Mouse (Mus musculus) MEL (cell line): ENCODE measurements around the gene Vamp8. TPM values are rescaled to one million over a fixed set of nuclear protein-coding genes. Genes with fewer than 3 reads are reported as not detected.
A peak's percentile ranks its signal among the peaks of the same experiment; 100 is the strongest.

Experiments used
- DNase-seq: peaks from one replicate; pipeline ENCODE4 v3.0.0; 2011; ENCODE audit warnings: low read depth, low spot score
- H3K27ac ChIP-seq: 2 replicates; pipeline ENCODE4 v1.5.1; 2012; ENCODE audit warnings: low read depth, mild to moderate bottlenecking, control low read depth, low read length, moderate library complexity; ENCODE audit not compliant: control insufficient read depth
- H3K27me3 ChIP-seq, 2 experiments: fragments of 150-350 bp in 1 of 2; sonication (generic) in 1 of 2; 2 replicates each; pipeline ENCODE4 v1.6.1; 2012; ENCODE audit warnings: low read length in 2 of 2, mild to moderate bottlenecking in 2 of 2, improper control_type of control experiment in 1 of 2, moderate library complexity in 1 of 2; ENCODE audit not compliant: insufficient read depth in 2 of 2, control insufficient read depth in 1 of 2
- H3K36me3 ChIP-seq, 2 experiments: 2 replicates each; pipeline ENCODE4 v1.6.1; 2012 to 2014; ENCODE audit warnings: low read length in 2 of 2, improper control_type of control experiment in 1 of 2, inconsistent platforms in 1 of 2, mild to moderate bottlenecking in 1 of 2; ENCODE audit not compliant: insufficient read depth in 2 of 2, control insufficient read depth in 1 of 2
- H3K4me1 ChIP-seq, 2 experiments: fragments of 150-350 bp in 1 of 2; sonication (generic) in 1 of 2; 2 replicates each; pipeline ENCODE4 v1.6.1; 2012; ENCODE audit warnings: low read length in 2 of 2, improper control_type of control experiment in 1 of 2, mild to moderate bottlenecking in 1 of 2; ENCODE audit not compliant: insufficient read depth in 2 of 2, control insufficient read depth in 1 of 2
- H3K4me3 ChIP-seq, 2 experiments: fragments of 150-350 bp in 1 of 2; sonication (generic) in 1 of 2; 2 replicates each; pipeline ENCODE4 v1.5.1; 2012; ENCODE audit warnings: low read depth in 2 of 2, low read length in 2 of 2, mild to moderate bottlenecking in 2 of 2, moderate library complexity in 2 of 2, control low read depth in 1 of 2, improper control_type of control experiment in 1 of 2; ENCODE audit not compliant: control insufficient read depth in 1 of 2, insufficient read depth in 1 of 2
- H3K79me2 ChIP-seq: 2 replicates; pipeline ENCODE4 v1.6.1; 2012; ENCODE audit warnings: mild to moderate bottlenecking, low read length, moderate library complexity; ENCODE audit not compliant: control insufficient read depth, poor library complexity, insufficient read depth
- H3K9ac ChIP-seq: 2 replicates; pipeline ENCODE4 v1.6.1; 2012; ENCODE audit warnings: low read depth, mild to moderate bottlenecking, control low read depth, low read length, moderate library complexity; ENCODE audit not compliant: control insufficient read depth, poor library complexity, severe bottlenecking
- H3K9me3 ChIP-seq: fragments of 150-350 bp; sonication (generic); replicated peaks from 2 replicates; pipeline ENCODE4 v1.6.1; 2012; ENCODE audit warnings: mild to moderate bottlenecking, low read length, improper control_type of control experiment, moderate library complexity; ENCODE audit not compliant: insufficient read depth
- BHLHE40 ChIP-seq: IDR thresholded peaks from 2 replicates; pipeline ENCODE4 v1.6.1; 2012; ENCODE audit warnings: low read depth, mild to moderate bottlenecking, inconsistent platforms, low read length, improper control_type of control experiment, borderline replicate concordance
- CHD1 ChIP-seq: IDR thresholded peaks from 2 replicates; pipeline ENCODE4 v1.6.1; 2012; ENCODE audit warnings: low read depth, mild to moderate bottlenecking, inconsistent platforms, low read length, improper control_type of control experiment
- CHD2 ChIP-seq: IDR thresholded peaks from 2 replicates; pipeline ENCODE4 v1.6.1; 2011; ENCODE audit warnings: low read length, improper control_type of control experiment
- CTCF ChIP-seq, 3 experiments: IDR thresholded peaks in 2 of 3; conservative IDR thresholded peaks in 1 of 3; 2 replicates each; pipeline ENCODE4 v1.5.1; 2011 to 2012; ENCODE audit warnings: low read length in 3 of 3, low read depth in 2 of 3, mild to moderate bottlenecking in 2 of 3, improper control_type of control experiment in 1 of 3, inconsistent platforms in 1 of 3, mixed read lengths in 1 of 3, moderate library complexity in 1 of 3; ENCODE audit not compliant: control insufficient read depth in 1 of 3, insufficient read depth in 1 of 3, poor library complexity in 1 of 3, severe bottlenecking in 1 of 3
- E2F4 ChIP-seq: IDR thresholded peaks from 2 replicates; pipeline ENCODE4 v1.6.1; 2011; ENCODE audit warnings: low read depth, low read length, improper control_type of control experiment, borderline replicate concordance
- ELF1 ChIP-seq: IDR thresholded peaks from 2 replicates; pipeline ENCODE4 v1.6.1; 2014; ENCODE audit warnings: low read depth, mild to moderate bottlenecking, inconsistent platforms, low read length, improper control_type of control experiment, moderate library complexity
- EP300 ChIP-seq, 2 experiments: IDR thresholded peaks; 2 replicates each; pipeline ENCODE4 v1.6.1; 2011; ENCODE audit warnings: improper control_type of control experiment in 2 of 2, low read length in 2 of 2, low read depth in 1 of 2, mild to moderate bottlenecking in 1 of 2
- ETS1 ChIP-seq: IDR thresholded peaks from 2 replicates; pipeline ENCODE4 v1.6.1; 2012; ENCODE audit warnings: low read depth, mild to moderate bottlenecking, inconsistent platforms, low read length, improper control_type of control experiment, moderate library complexity
- GABPA ChIP-seq: IDR thresholded peaks from 2 replicates; pipeline ENCODE4 v1.6.1; 2012; ENCODE audit warnings: low read depth, mild to moderate bottlenecking, inconsistent platforms, low read length, improper control_type of control experiment, moderate library complexity
- GATA1 ChIP-seq: IDR thresholded peaks from 2 replicates; pipeline ENCODE4 v1.6.1; 2011; ENCODE audit warnings: low read depth, low read length, improper control_type of control experiment
- HCFC1 ChIP-seq: IDR thresholded peaks from 2 replicates; pipeline ENCODE4 v1.6.1; 2012; ENCODE audit warnings: low read depth, mild to moderate bottlenecking, inconsistent platforms, low read length, improper control_type of control experiment, moderate library complexity
- JUND ChIP-seq: IDR thresholded peaks from 2 replicates; pipeline ENCODE4 v1.6.1; 2011; ENCODE audit warnings: low read depth, mild to moderate bottlenecking, improper control_type of control experiment, low read length
- MAFK ChIP-seq: IDR thresholded peaks from 2 replicates; pipeline ENCODE4 v1.6.1; 2011; ENCODE audit warnings: low read depth, mild to moderate bottlenecking, low read length, improper control_type of control experiment, borderline replicate concordance
- MAX ChIP-seq: IDR thresholded peaks from 2 replicates; pipeline ENCODE4 v1.6.1; 2011; ENCODE audit warnings: low read length, improper control_type of control experiment
- MAZ ChIP-seq: IDR thresholded peaks from 2 replicates; pipeline ENCODE4 v1.6.1; 2012; ENCODE audit warnings: low read depth, mild to moderate bottlenecking, inconsistent platforms, low read length, improper control_type of control experiment
- MEF2A ChIP-seq: IDR thresholded peaks from 2 replicates; pipeline ENCODE4 v1.6.1; 2014; ENCODE audit warnings: low read depth, mild to moderate bottlenecking, inconsistent platforms, low read length, improper control_type of control experiment; ENCODE audit not compliant: poor library complexity, insufficient replicate concordance, severe bottlenecking; ENCODE audit errors: extremely low read depth
- MXI1 ChIP-seq: IDR thresholded peaks from 2 replicates; pipeline ENCODE4 v1.6.1; 2011; ENCODE audit warnings: mild to moderate bottlenecking, low read depth, low read length, improper control_type of control experiment
- MYB ChIP-seq: IDR thresholded peaks from 2 replicates; pipeline ENCODE4 v1.6.1; 2011; ENCODE audit warnings: mild to moderate bottlenecking, low read depth, low read length, improper control_type of control experiment
- MYC ChIP-seq: IDR thresholded peaks from 2 replicates; pipeline ENCODE4 v1.6.1; 2011; ENCODE audit warnings: low read depth, mild to moderate bottlenecking, low read length, improper control_type of control experiment, moderate library complexity
- NELFE ChIP-seq: IDR thresholded peaks from 2 replicates; pipeline ENCODE4 v1.6.1; 2011; ENCODE audit warnings: low read depth, low read length, improper control_type of control experiment
- NRF1 ChIP-seq: IDR thresholded peaks from 2 replicates; pipeline ENCODE4 v1.6.1; 2014; ENCODE audit warnings: low read depth, mild to moderate bottlenecking, inconsistent platforms, low read length, improper control_type of control experiment, moderate library complexity; ENCODE audit not compliant: poor library complexity, insufficient read depth, severe bottlenecking
- POLR2A ChIP-seq, 2 experiments: IDR thresholded peaks; 2 replicates each; pipeline ENCODE4 v1.6.1; 2011 to 2012; ENCODE audit warnings: low read length in 2 of 2, mild to moderate bottlenecking in 2 of 2, control low read depth in 1 of 2, improper control_type of control experiment in 1 of 2, low read depth in 1 of 2, moderate library complexity in 1 of 2; ENCODE audit not compliant: control insufficient read depth in 1 of 2, insufficient read depth in 1 of 2, poor library complexity in 1 of 2
- POLR2AphosphoS2 ChIP-seq: IDR thresholded peaks from 2 replicates; pipeline ENCODE4 v1.6.1; 2011; ENCODE audit warnings: low read length, improper control_type of control experiment
- POLR2AphosphoS5 ChIP-seq: IDR thresholded peaks from 2 replicates; pipeline ENCODE4 v1.6.1; 2012; ENCODE audit warnings: low read depth, borderline replicate concordance, mild to moderate bottlenecking, inconsistent platforms, low read length, moderate library complexity, mixed read lengths
- RAD21 ChIP-seq: IDR thresholded peaks from 2 replicates; pipeline ENCODE4 v1.6.1; 2011; ENCODE audit warnings: mild to moderate bottlenecking, low read depth, low read length, improper control_type of control experiment
- RCOR1 ChIP-seq: IDR thresholded peaks from 2 replicates; pipeline ENCODE4 v1.6.1; 2012; ENCODE audit warnings: low read depth, mild to moderate bottlenecking, inconsistent platforms, low read length, improper control_type of control experiment
- SIN3A ChIP-seq: IDR thresholded peaks from 2 replicates; pipeline ENCODE4 v1.6.1; 2012; ENCODE audit warnings: low read length, improper control_type of control experiment, inconsistent platforms
- SMC3 ChIP-seq: IDR thresholded peaks from 2 replicates; pipeline ENCODE4 v1.6.1; 2011; ENCODE audit warnings: low read depth, low read length, improper control_type of control experiment
- TBP ChIP-seq: IDR thresholded peaks from 2 replicates; pipeline ENCODE4 v1.8.0; 2011; ENCODE audit warnings: low read depth, low read length, improper control_type of control experiment
- TCF12 ChIP-seq: IDR thresholded peaks from 2 replicates; pipeline ENCODE4 v1.6.1; 2014; ENCODE audit warnings: low read depth, mild to moderate bottlenecking, inconsistent platforms, low read length, improper control_type of control experiment, moderate library complexity
- UBTF ChIP-seq: IDR thresholded peaks from 2 replicates; pipeline ENCODE4 v1.6.1; 2012; ENCODE audit warnings: low read depth, mild to moderate bottlenecking, inconsistent platforms, low read length, improper control_type of control experiment, moderate library complexity, borderline replicate concordance; ENCODE audit not compliant: insufficient read depth
- USF1 ChIP-seq: IDR thresholded peaks from 2 replicates; pipeline ENCODE4 v1.6.1; 2014; ENCODE audit warnings: low read depth, mild to moderate bottlenecking, inconsistent platforms, low read length, improper control_type of control experiment, moderate library complexity
- USF2 ChIP-seq, 2 experiments: IDR thresholded peaks; 2 replicates each; pipeline ENCODE4 v1.6.1; 2011 to 2012; ENCODE audit warnings: improper control_type of control experiment in 2 of 2, low read length in 2 of 2, borderline replicate concordance in 1 of 2, inconsistent platforms in 1 of 2, low read depth in 1 of 2, mild to moderate bottlenecking in 1 of 2; ENCODE audit not compliant: insufficient read depth in 1 of 2
- ZC3H11A ChIP-seq: IDR thresholded peaks from 2 replicates; pipeline ENCODE4 v1.6.1; 2012; ENCODE audit warnings: low read depth, mild to moderate bottlenecking, inconsistent platforms, low read length, improper control_type of control experiment
- ZKSCAN1 ChIP-seq: IDR thresholded peaks from 2 replicates; pipeline ENCODE4 v1.6.1; 2012; ENCODE audit warnings: low read depth, mild to moderate bottlenecking, inconsistent platforms, low read length, improper control_type of control experiment, moderate library complexity
- ZMIZ1 ChIP-seq: IDR thresholded peaks from 2 replicates; pipeline ENCODE4 v1.6.1; 2012; ENCODE audit warnings: low read depth, mild to moderate bottlenecking, inconsistent platforms, low read length, improper control_type of control experiment, moderate library complexity
- ZNF384 ChIP-seq: IDR thresholded peaks from 2 replicates; pipeline ENCODE4 v1.6.1; 2012; ENCODE audit warnings: low read depth, mild to moderate bottlenecking, inconsistent platforms, low read length, improper control_type of control experiment
- polyA plus RNA-seq, 2 experiments: library from polyadenylated mRNA; stranded (reverse) in 1 of 2; unstranded in 1 of 2; fragments of >175 nt in 1 of 2; fragments of >200 nt in 1 of 2; gene quantifications; 2 replicates each; pipeline versions ENCODE4 v1.2.1 to v1.2.4; 2012; ENCODE audit warnings: low replicate concordance in 2 of 2, low read depth in 1 of 2; ENCODE audit not compliant: insufficient read length in 2 of 2, insufficient read depth in 1 of 2, missing spikeins in 1 of 2
- total RNA-seq: library from RNA; depleted of rRNA; stranded (reverse); fragments of 300-350 nt; gene quantifications from 2 replicates; pipeline ENCODE4 v1.2.3, GENCODE M21; 2012

Vamp8 gene
- total and polyA plus RNA-seq, 3 experiments: 164 to 179 TPM; not detected in 1

- Histone ChIP-seq H3K27ac (0 out of 2 replicates have a peak within 1 kb of the TSS, but pooled peaks have one; percentile 15), H3K9ac (no peak within 1 kb of the TSS), H3K9me3 (no peaks in the 10 kb centered on the region), H3K36me3 (peaks cover 1 to 12% of the 10 kb centered on the region in 2 experiments; a peak in 3 of 4 replicates), H3K4me1 (peaks cover 0 to 12% of the 10 kb centered on the region in 2 experiments; a peak in 2 of 4 replicates), H3K79me2 (peaks cover 2% of the 10 kb centered on the region), H3K27me3 (no peaks in the 10 kb centered on the region), H3K4me3 (no peak within 1 kb of the TSS)
- no peak for DNase-seq
- TF ChIP-seq RCOR1: no peak
- TF ChIP-seq MAZ: no peak
- TF ChIP-seq POLR2AphosphoS5: peak; percentile 62; the same call in 1 of the 2 replicates
- TF ChIP-seq BHLHE40: no peak
- TF ChIP-seq GABPA: no peak
- peak; percentile 95 for TF ChIP-seq POLR2AphosphoS2
- no peak; the same call in 1 of the 2 replicates for TF ChIP-seq CHD2
- TF ChIP-seq CHD1: no peak
- TF ChIP-seq USF2 (IDR thresholded peaks at IDR 0.05; ENCODE audit: borderline replicate concordance in 1 of 2, insufficient read depth in 1 of 2, low read depth in 1 of 2, low read length in 2 of 2): no peak
- TF ChIP-seq MXI1: no peak
- no peak for TF ChIP-seq MAX
- TF ChIP-seq MEF2A: no peak
- no peak for TF ChIP-seq SIN3A
- no peak for TF ChIP-seq NRF1
- TF ChIP-seq ETS1: no peak
- TF ChIP-seq ZMIZ1: peak; percentile 78
- no peak for TF ChIP-seq UBTF
- no peak for TF ChIP-seq MYC
- no peak for TF ChIP-seq ZNF384
- no peak for TF ChIP-seq TBP
- no peak for TF ChIP-seq RAD21
- no peak for TF ChIP-seq TCF12
- TF ChIP-seq MAFK: no peak
- no peak for TF ChIP-seq CTCF (IDR thresholded peaks at IDR 0.05 in 2 of 3, conservative IDR thresholded peaks at IDR 0.05 in 1 of 3; ENCODE audit: control insufficient read depth in 1 of 3, insufficient read depth in 1 of 3, low read depth in 2 of 3, low read length in 3 of 3, poor library complexity in 1 of 3, severe bottlenecking in 1 of 3)
- peak; percentile 26; the same call in 1 of the 2 replicates for TF ChIP-seq MYB
- no peak for TF ChIP-seq GATA1
- TF ChIP-seq SMC3: 0 out of 2 replicates have a peak, but pooled peaks have one; percentile 14
- peak in 1 of 2 experiments; percentile 4; a peak in 1 of 4 replicates for TF ChIP-seq POLR2A (IDR thresholded peaks at IDR 0.05; ENCODE audit: control insufficient read depth in 1 of 2, insufficient read depth in 1 of 2, low read depth in 1 of 2, low read length in 2 of 2, poor library complexity in 1 of 2)
- TF ChIP-seq JUND: no peak
- no peak for TF ChIP-seq ZKSCAN1
- no peak for TF ChIP-seq USF1
- no peak for TF ChIP-seq ELF1
- TF ChIP-seq ZC3H11A: no peak
- TF ChIP-seq EP300 (IDR thresholded peaks at IDR 0.05; ENCODE audit: low read depth in 1 of 2, low read length in 2 of 2): no peak
- TF ChIP-seq E2F4: no peak
- TF ChIP-seq NELFE: no peak; the same call in 1 of the 2 replicates
- no peak for TF ChIP-seq HCFC1
Observed at GRCm38 (mm10) chr6:72366844-72367443, 23.6 kb downstream of the Vamp8 start, which contains the start of gene Rnf181. Rnf181 (minus strand) TSS chr6:72366956.
